Mouse (Mus musculus) gastrocnemius, postnatal 10 days (tissue): ENCODE measurements at regions not wholly inside any gene's neighbourhood (a gene's known extent, or its start where the extent isn't known, plus 50 kb on each side); places are given as distances from the start of the nearest gene placed in this dataset.

Source experiments
- DNase-seq: peaks from one replicate; pipeline ENCODE4 v3.0.0; 2021; ENCODE audit warnings: mixed read lengths

- DNase-seq = no peak
Measured at GRCm38 (mm10) chr16:93458011-93458585, 145.8 kb downstream of the Setd4 start.

- DNase-seq = peak; percentile 20
Measured at GRCm38 (mm10) chr16:93456706-93457425, 147.0 kb downstream of the Setd4 start.

- DNase-seq = peak; percentile 92
Measured at GRCm38 (mm10) chr16:93454080-93454997, 149.5 kb downstream of the Setd4 start.

- DNase-seq = no peak
Measured at GRCm38 (mm10) chr16:93453056-93453455, 150.8 kb downstream of the Setd4 start.

GRCm38 (mm10) chr16:93450896-93451295 lies 153.0 kb downstream of the Setd4 start:
- no peak for DNase-seq

GRCm38 (mm10) chr16:93449925-93450324 lies 153.9 kb downstream of the Setd4 start:
- no peak for DNase-seq

GRCm38 (mm10) chr16:93448124-93448523 lies 155.7 kb downstream of the Setd4 start:
- no peak for DNase-seq

- DNase-seq = no peak
Measured at GRCm38 (mm10) chr16:93446970-93447369, 156.9 kb downstream of the Setd4 start.

GRCm38 (mm10) chr16:93446206-93446605 lies 157.7 kb downstream of the Setd4 start:
- no peak for DNase-seq

GRCm38 (mm10) chr16:93442837-93443236 lies 161.0 kb downstream of the Setd4 start:
- peak; percentile 58 for DNase-seq

GRCm38 (mm10) chr16:93437608-93438425 lies 166.0 kb downstream of the Setd4 start:
- DNase-seq = no peak

GRCm38 (mm10) chr16:93436732-93437131 lies 167.1 kb downstream of the Setd4 start:
- DNase-seq = no peak

- no peak for DNase-seq
Measured at GRCm38 (mm10) chr16:93431316-93431715, 172.5 kb downstream of the Setd4 start.

- no peak for DNase-seq
Measured at GRCm38 (mm10) chr16:93429324-93429781, 174.5 kb downstream of the Setd4 start.

- DNase-seq = no peak
Measured at GRCm38 (mm10) chr16:93427264-93427663, 176.6 kb downstream of the Setd4 start.

- DNase-seq = no peak
Measured at GRCm38 (mm10) chr16:93425731-93426130, 178.1 kb downstream of the Setd4 start.

GRCm38 (mm10) chr16:93423174-93423573 lies 180.7 kb downstream of the Setd4 start:
- DNase-seq = no peak

- no peak for DNase-seq
Measured at GRCm38 (mm10) chr16:93422221-93422620, 181.6 kb downstream of the Setd4 start.

- no peak for DNase-seq
Measured at GRCm38 (mm10) chr16:93418246-93418645, 185.6 kb downstream of the Setd4 start.

- no peak for DNase-seq
Measured at GRCm38 (mm10) chr16:93417831-93418230, 186.0 kb downstream of the Setd4 start.

GRCm38 (mm10) chr16:93392024-93392675 lies 211.7 kb downstream of the Setd4 start:
- no peak for DNase-seq
